Mouse (Mus musculus): Measurements from ENCODE around the gene Igfbp7. TPM values are rescaled to one million over a fixed set of nuclear protein-coding genes. Genes with fewer than 3 reads are reported as not detected.

Gene Igfbp7
- polyA plus RNA-seq, 1 experiment from 2014 or later = 35.3 TPM

GRCm38 (mm10) chr5:77400823-77401222 lies 7.0 kb downstream of the Igfbp7 start:
- peaks cover 2% of the 10 kb centered on the region; the same call in 1 of the 2 replicates for H3K27me3 ChIP-seq (ENCODE audit: control insufficient read depth, insufficient read depth, low read length)
- H3K27ac ChIP-seq (ENCODE audit: low read depth, low read length) = no peak overlapping the region
- no peak for ATAC-seq (replicated peaks; ENCODE audit: insufficient number of reproducible peaks, low FRiP score, low TSS enrichment)
- H3K4me3 ChIP-seq (ENCODE audit: low read depth, low read length) = no peak overlapping the region
- 64% methylated on average over 6 of the region's 6 CpGs for WGBS (ENCODE audit: insufficient replicate concordance)
- H3K36me3 ChIP-seq (ENCODE audit: control insufficient read depth, insufficient read depth, low read length) = no peaks in the 10 kb centered on the region
- H3K4me2 ChIP-seq = no peak overlapping the region
- 0 out of 2 replicates have a peak, but pooled peaks cover 8% of the 10 kb centered on the region for H3K4me1 ChIP-seq (ENCODE audit: control insufficient read depth, insufficient read depth, low read length)
- H3K9me3 ChIP-seq (replicated peaks; ENCODE audit: control insufficient read depth, low read length) = peaks cover 2% of the 10 kb centered on the region; the same call in 1 of the 2 replicates
- H3K9ac ChIP-seq (ENCODE audit: low read depth, low read length) = no peak overlapping the region

- no peak for ATAC-seq (replicated peaks; ENCODE audit: insufficient number of reproducible peaks, low FRiP score, low TSS enrichment)
- Histone ChIP-seq H3K4me3 (ENCODE audit: low read depth, low read length) (no peak overlapping the region), H3K27ac (ENCODE audit: low read depth, low read length) (no peak overlapping the region), H3K4me2 (no peak overlapping the region), H3K4me1 (ENCODE audit: control insufficient read depth, insufficient read depth, low read length) (0 out of 2 replicates have a peak, but pooled peaks cover 8% of the 10 kb centered on the region), H3K9ac (ENCODE audit: low read depth, low read length) (no peak overlapping the region), H3K36me3 (ENCODE audit: control insufficient read depth, insufficient read depth, low read length) (no peaks in the 10 kb centered on the region), H3K27me3 (ENCODE audit: control insufficient read depth, insufficient read depth, low read length) (peaks cover 2% of the 10 kb centered on the region; the same call in 1 of the 2 replicates), H3K9me3 (replicated peaks; ENCODE audit: control insufficient read depth, low read length) (no peaks in the 10 kb centered on the region)
- 87% methylated on average over 7 of the region's 7 CpGs for WGBS (ENCODE audit: insufficient replicate concordance)
Measured at GRCm38 (mm10) chr5:77400151-77400550, 7.7 kb downstream of the Igfbp7 start.

- H3K4me2 ChIP-seq = no peak overlapping the region
- H3K36me3 ChIP-seq (ENCODE audit: control insufficient read depth, insufficient read depth, low read length) = no peaks in the 10 kb centered on the region
- H3K27ac ChIP-seq (ENCODE audit: low read depth, low read length) = no peak overlapping the region
- 75% methylated on average over 4 of the region's 4 CpGs for WGBS (ENCODE audit: insufficient replicate concordance)
- H3K4me1 ChIP-seq (ENCODE audit: control insufficient read depth, insufficient read depth, low read length) = 0 out of 2 replicates have a peak, but pooled peaks cover 8% of the 10 kb centered on the region
- no peak overlapping the region for H3K9ac ChIP-seq (ENCODE audit: low read depth, low read length)
- ATAC-seq (replicated peaks; ENCODE audit: insufficient number of reproducible peaks, low FRiP score, low TSS enrichment) = no peak
- no peak overlapping the region for H3K4me3 ChIP-seq (ENCODE audit: low read depth, low read length)
- H3K27me3 ChIP-seq (ENCODE audit: control insufficient read depth, insufficient read depth, low read length) = peaks cover 2% of the 10 kb centered on the region; the same call in 1 of the 2 replicates
- H3K9me3 ChIP-seq (replicated peaks; ENCODE audit: control insufficient read depth, low read length) = no peaks in the 10 kb centered on the region
Measured at GRCm38 (mm10) chr5:77399076-77399475, 8.8 kb downstream of the Igfbp7 start.

- no peak for ATAC-seq (replicated peaks; ENCODE audit: insufficient number of reproducible peaks, low FRiP score, low TSS enrichment)
- H3K27ac ChIP-seq (ENCODE audit: low read depth, low read length) = no peak overlapping the region
- peaks cover 2% of the 10 kb centered on the region; the same call in 1 of the 2 replicates for H3K27me3 ChIP-seq (ENCODE audit: control insufficient read depth, insufficient read depth, low read length)
- 0 out of 2 replicates have a peak, but pooled peaks cover 8% of the 10 kb centered on the region for H3K4me1 ChIP-seq (ENCODE audit: control insufficient read depth, insufficient read depth, low read length)
- H3K36me3 ChIP-seq (ENCODE audit: control insufficient read depth, insufficient read depth, low read length) = no peaks in the 10 kb centered on the region
- no peak overlapping the region for H3K4me3 ChIP-seq (ENCODE audit: low read depth, low read length)
- no peak overlapping the region for H3K4me2 ChIP-seq
- no peaks in the 10 kb centered on the region for H3K9me3 ChIP-seq (replicated peaks; ENCODE audit: control insufficient read depth, low read length)
- 64% methylated on average over 14 of the region's 14 CpGs for WGBS (ENCODE audit: insufficient replicate concordance)
- no peak overlapping the region for H3K9ac ChIP-seq (ENCODE audit: low read depth, low read length)
Measured at GRCm38 (mm10) chr5:77398285-77399057, 9.4 kb downstream of the Igfbp7 start.

GRCm38 (mm10) chr5:77393990-77394618 lies 13.7 kb downstream of the Igfbp7 start:
- Histone ChIP-seq H3K27ac (ENCODE audit: low read depth, low read length) (no peak overlapping the region), H3K4me1 (ENCODE audit: control insufficient read depth, insufficient read depth, low read length) (0 out of 2 replicates have a peak, but pooled peaks cover 3% of the 10 kb centered on the region), H3K9ac (ENCODE audit: low read depth, low read length) (no peak overlapping the region), H3K9me3 (replicated peaks; ENCODE audit: control insufficient read depth, low read length) (no peaks in the 10 kb centered on the region), H3K4me2 (no peak overlapping the region), H3K27me3 (ENCODE audit: control insufficient read depth, insufficient read depth, low read length) (0 out of 2 replicates have a peak, but pooled peaks cover 2% of the 10 kb centered on the region), H3K4me3 (ENCODE audit: low read depth, low read length) (no peak overlapping the region), H3K36me3 (ENCODE audit: control insufficient read depth, insufficient read depth, low read length) (no peaks in the 10 kb centered on the region)
- no peak for ATAC-seq (replicated peaks; ENCODE audit: insufficient number of reproducible peaks, low FRiP score, low TSS enrichment)
- WGBS (ENCODE audit: insufficient replicate concordance) = 72% methylated on average over 9 of the region's 9 CpGs

GRCm38 (mm10) chr5:77393094-77393619 lies 14.7 kb downstream of the Igfbp7 start:
- no peaks in the 10 kb centered on the region for H3K9me3 ChIP-seq (replicated peaks; ENCODE audit: control insufficient read depth, low read length)
- WGBS (ENCODE audit: insufficient replicate concordance) = 79% methylated on average over 10 of the region's 10 CpGs
- H3K9ac ChIP-seq (ENCODE audit: low read depth, low read length) = no peak overlapping the region
- ATAC-seq (replicated peaks; ENCODE audit: insufficient number of reproducible peaks, low FRiP score, low TSS enrichment) = no peak
- 0 out of 2 replicates have a peak, but pooled peaks cover 2% of the 10 kb centered on the region for H3K27me3 ChIP-seq (ENCODE audit: control insufficient read depth, insufficient read depth, low read length)
- no peak overlapping the region for H3K4me3 ChIP-seq (ENCODE audit: low read depth, low read length)
- H3K4me2 ChIP-seq = no peak overlapping the region
- H3K27ac ChIP-seq (ENCODE audit: low read depth, low read length) = no peak overlapping the region
- H3K36me3 ChIP-seq (ENCODE audit: control insufficient read depth, insufficient read depth, low read length) = no peaks in the 10 kb centered on the region
- no peaks in the 10 kb centered on the region for H3K4me1 ChIP-seq (ENCODE audit: control insufficient read depth, insufficient read depth, low read length)

GRCm38 (mm10) chr5:77390272-77390671 lies 17.6 kb downstream of the Igfbp7 start:
- peaks cover 11% of the 10 kb centered on the region; the same call in 1 of the 2 replicates for H3K4me1 ChIP-seq (ENCODE audit: control insufficient read depth, insufficient read depth, low read length)
- 0 out of 2 replicates have a peak, but pooled peaks cover 2% of the 10 kb centered on the region for H3K27me3 ChIP-seq (ENCODE audit: control insufficient read depth, insufficient read depth, low read length)
- no peaks in the 10 kb centered on the region for H3K36me3 ChIP-seq (ENCODE audit: control insufficient read depth, insufficient read depth, low read length)
- H3K4me2 ChIP-seq = no peak overlapping the region
- no peaks in the 10 kb centered on the region for H3K9me3 ChIP-seq (replicated peaks; ENCODE audit: control insufficient read depth, low read length)
- no peak for ATAC-seq (replicated peaks; ENCODE audit: insufficient number of reproducible peaks, low FRiP score, low TSS enrichment)
- WGBS (ENCODE audit: insufficient replicate concordance) = 83% methylated on average over 2 of the region's 2 CpGs
- H3K4me3 ChIP-seq (ENCODE audit: low read depth, low read length) = no peak overlapping the region
- H3K27ac ChIP-seq (ENCODE audit: low read depth, low read length) = no peak overlapping the region
- no peak overlapping the region for H3K9ac ChIP-seq (ENCODE audit: low read depth, low read length)

- 79% methylated on average over 6 of the region's 6 CpGs for WGBS (ENCODE audit: insufficient replicate concordance)
- no peaks in the 10 kb centered on the region for H3K36me3 ChIP-seq (ENCODE audit: control insufficient read depth, insufficient read depth, low read length)
- H3K27ac ChIP-seq (ENCODE audit: low read depth, low read length) = no peak overlapping the region
- ATAC-seq (replicated peaks; ENCODE audit: insufficient number of reproducible peaks, low FRiP score, low TSS enrichment) = no peak
- no peak overlapping the region for H3K4me2 ChIP-seq
- H3K4me3 ChIP-seq (ENCODE audit: low read depth, low read length) = no peak overlapping the region
- H3K9ac ChIP-seq (ENCODE audit: low read depth, low read length) = no peak overlapping the region
- H3K9me3 ChIP-seq (replicated peaks; ENCODE audit: control insufficient read depth, low read length) = no peaks in the 10 kb centered on the region
- H3K4me1 ChIP-seq (ENCODE audit: control insufficient read depth, insufficient read depth, low read length) = peaks cover 15% of the 10 kb centered on the region
- H3K27me3 ChIP-seq (ENCODE audit: control insufficient read depth, insufficient read depth, low read length) = 0 out of 2 replicates have a peak, but pooled peaks cover 2% of the 10 kb centered on the region
Measured at GRCm38 (mm10) chr5:77388359-77388758, 19.5 kb downstream of the Igfbp7 start.
